Mouse (Mus musculus) kidney, adult 18-20 months (tissue): ENCODE measurements around the gene Plek2.
"Not testable (repeated sequence)": the region's sequence is repeated elsewhere in the genome, so short reads cannot be mapped to it uniquely, and the experiment has no call there.

Experiments
- DNase-seq: peaks from one replicate; pipeline ENCODE4 v3.0.0; 2021

The Plek2 gene

DNA sequence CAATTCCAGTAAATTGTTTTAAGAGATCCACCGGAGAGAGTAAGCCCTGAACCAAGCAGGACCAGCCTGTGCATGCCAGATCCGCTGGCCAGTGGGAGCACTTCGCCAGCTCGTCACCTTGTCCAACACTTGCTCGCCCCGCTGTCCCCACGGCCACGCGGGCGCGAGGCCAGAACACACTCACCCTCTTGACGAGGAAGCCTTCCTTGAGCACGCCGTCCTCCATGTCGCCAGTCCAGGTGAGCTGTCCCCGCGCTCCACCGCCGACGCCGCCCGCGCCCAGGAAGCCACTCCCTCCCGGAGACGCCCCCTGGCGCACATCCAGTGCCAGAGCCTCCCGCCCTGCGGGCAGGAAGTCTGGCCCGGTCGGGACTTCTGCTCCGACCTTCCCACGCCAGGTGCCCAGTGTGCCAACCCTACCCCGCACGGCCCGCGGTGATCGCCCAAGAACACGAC lies at the start of gene Plek2:
Gene Plek2 (minus strand): TSS at position 258 of the 456 bp plus-strand sequence.
- peak; percentile 87 for DNase-seq

DNA sequence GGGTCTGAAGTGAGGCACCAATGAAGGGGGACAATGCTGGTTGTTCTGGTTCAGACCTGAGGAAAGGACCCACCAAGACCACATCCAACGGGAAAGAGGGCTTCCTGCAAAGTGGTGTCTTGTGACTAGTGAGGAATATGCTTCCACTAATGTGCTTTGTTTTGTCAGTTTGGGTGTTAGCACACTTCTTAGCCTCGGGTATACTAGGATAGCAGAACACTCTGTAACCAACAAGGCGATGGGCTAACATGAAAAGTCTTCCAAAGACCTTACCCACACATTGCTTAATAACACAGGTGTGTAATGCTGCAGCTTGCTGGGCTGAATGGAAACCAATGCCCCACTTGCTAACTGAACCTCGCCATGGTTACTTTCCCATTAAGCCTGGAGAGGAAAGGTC lies 49.6 kb upstream of the Plek2 start:
- DNase-seq = no peak

DNA sequence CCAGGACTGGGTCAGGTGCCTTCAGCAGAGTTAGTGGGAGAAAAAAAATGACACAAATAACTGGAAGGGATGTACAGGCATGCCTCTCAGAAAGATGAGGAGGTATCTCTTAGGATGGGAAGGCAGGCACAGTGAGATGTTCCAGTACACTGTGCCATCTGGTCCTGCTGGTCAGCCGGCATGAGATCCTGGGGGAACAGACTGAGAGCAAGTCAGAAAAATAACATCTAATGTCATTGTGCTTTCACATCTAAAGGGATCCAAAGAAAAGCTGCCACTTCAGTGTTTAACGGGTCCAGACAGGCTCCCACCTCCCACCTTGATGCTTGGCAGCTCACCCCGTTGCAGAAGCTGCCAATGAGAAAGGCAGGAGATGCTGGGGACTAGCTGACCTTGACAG lies 45.7 kb upstream of the Plek2 start:
- DNase-seq = no peak

DNA sequence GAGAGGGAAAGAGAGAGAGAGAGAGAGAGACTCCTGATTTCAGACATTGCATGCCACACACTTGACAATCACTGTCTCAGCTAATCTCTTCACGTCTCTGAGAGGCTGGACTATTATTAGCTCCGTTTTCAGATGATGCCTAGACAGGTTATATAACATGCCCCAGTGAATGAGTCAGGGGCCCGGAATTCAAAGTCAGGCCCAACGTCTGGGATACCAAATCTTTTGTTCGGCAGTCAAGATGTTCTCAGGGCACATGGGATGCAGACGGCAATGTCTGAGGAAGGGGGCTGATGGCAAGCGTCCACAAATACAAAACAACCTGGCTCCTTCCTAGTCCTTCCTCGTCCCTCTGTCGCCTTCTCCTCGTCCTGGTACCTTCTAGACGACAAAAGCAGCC lies 45.3 kb upstream of the Plek2 start:
- DNase-seq = no peak

DNA sequence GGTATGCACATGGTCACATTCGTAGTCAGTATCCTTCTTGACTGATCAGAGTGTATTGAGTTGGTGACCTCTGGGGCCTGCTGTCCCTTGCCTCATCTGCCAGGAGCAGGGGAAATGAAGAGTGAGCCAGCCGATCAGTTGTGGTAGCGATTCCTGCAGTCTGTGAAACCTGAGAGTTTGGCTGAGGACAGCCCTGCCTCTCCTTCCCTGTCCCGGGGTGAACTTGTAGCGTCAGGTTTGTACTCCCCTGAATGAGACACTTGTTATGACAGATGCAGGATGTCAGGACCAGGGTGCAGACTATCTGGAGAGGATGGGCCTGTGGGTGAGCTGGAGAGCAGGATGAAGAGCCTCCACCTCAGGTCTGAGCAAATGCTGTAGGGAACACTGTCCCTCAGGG lies 40.9 kb upstream of the Plek2 start:
- no peak for DNase-seq

DNA sequence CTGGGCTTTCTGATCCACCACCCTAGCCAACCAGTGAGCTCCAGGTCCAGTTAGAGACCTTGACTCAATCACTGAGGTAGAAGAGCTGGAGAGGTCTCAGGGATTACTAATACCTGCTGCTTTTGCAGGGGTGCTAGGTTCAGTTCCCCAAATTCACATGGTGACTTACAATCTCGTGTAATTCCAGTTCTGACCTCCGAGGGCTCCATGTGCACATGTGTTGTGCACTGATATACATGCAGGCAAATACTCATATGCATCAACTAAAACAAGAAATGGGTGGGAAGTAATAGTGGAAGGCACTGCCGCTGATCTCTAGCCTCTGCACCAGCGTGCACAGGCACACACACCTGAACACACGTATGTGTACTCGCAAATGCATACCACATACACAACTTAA lies 40.4 kb upstream of the Plek2 start:
- no peak for DNase-seq

DNA sequence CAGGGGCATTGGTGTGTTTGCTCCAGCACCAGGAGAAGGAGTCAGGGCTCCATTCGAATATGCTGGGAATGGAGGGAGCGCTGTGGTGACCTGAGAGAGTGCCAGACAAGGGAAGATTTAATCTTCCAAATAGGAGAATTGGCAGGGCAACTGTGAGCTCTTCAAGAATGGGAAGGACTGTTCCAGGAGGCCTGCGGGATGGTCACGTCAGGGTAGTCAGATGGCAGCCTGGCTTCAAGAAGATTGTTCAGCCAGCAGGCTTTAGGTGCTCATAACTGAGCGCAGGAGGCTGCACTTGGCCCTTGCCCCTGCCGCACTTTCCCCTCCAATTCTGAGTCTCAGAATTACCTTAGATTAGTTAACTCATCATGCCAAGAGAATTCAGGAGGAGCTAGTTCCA lies 36.2 kb upstream of the Plek2 start:
- no peak for DNase-seq

DNA sequence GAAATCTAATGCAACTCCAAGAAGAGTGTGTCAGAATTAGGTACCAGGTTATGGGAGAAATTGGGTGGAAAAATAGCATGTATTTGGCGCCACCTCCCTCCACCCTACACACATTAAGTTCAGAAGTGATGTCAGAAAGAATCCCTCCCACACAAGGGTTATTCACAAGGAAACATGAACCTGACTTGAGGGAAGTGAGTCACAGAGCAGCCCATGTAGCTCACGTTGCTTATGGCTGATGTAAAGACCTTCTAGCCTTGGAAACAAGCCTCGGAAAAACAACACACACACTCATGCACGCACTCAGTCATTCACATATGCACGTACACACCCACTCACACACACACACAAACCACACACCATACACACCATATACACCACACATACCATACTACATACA lies 33.3 kb upstream of the Plek2 start:
- DNase-seq = no peak

DNA sequence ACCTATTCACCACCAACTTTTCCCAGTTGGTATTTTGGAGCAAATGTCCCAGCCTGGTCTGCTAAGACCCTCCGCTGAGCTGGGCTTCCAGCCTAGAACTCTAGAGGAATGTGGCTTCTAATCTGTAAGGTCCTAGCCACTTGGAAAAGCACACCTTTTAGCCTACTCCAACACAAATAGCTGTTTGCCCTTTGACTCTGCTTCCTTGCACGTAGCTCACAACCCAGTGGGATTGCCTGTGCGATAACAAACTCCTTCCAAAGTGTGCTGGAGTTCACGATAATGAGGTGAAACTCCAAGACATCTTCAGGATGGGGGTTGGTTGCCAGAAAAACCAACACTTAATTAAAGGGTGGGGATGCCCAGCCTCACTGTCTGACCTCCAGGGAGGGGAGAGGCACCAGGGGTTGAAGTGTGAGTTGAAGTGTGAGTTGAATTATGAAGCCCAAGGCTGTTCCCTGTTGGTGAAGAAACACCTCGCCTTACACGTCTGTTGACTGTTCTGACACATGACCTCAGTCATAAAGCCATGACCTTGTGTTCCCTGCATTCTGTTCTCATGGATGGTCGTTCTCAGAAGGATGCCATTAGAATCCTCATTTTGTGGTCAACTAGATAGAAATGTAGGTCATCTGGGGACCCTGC lies 32.8 kb upstream of the Plek2 start:
- DNase-seq = no peak

DNA sequence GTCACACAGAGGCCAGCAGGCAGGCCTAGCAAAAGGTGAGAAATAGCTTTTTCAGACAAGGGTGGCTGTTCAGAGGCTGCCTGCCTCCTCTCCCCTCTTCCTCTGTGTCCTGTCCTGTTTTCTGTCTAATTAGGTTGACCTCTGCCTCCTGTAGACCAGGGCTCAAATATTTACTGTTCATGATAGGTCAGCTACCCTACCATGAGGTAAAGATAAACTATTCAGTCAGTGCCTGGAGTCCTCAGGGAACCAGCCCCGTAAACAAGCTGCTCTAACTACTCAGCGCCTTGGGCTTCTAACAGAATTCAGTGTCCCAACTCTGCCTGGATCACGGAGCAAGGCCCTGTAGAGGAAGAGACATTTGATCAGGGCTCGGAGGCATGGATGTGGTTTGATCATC lies 29.7 kb upstream of the Plek2 start:
- DNase-seq = no peak

DNA sequence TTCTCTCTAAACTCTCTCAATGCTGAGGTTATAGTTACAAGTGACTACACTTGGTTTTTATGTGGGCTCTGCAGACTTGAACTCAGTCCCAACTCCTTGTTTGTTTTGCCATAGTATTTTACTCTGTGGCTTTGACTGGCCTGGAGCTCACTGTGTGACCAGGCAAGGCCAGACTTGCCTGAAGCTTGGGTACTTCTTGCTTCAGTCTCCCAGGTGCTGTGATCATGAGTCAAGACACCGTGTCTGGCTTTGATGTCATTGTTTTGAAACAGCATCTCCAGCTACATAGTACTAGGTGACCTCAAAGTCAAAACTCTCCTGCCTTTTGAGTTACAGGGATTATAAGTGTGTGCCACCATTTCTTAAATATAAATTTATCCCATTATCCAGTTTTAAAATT lies 23.1 kb upstream of the Plek2 start:
- DNase-seq = no peak

DNA sequence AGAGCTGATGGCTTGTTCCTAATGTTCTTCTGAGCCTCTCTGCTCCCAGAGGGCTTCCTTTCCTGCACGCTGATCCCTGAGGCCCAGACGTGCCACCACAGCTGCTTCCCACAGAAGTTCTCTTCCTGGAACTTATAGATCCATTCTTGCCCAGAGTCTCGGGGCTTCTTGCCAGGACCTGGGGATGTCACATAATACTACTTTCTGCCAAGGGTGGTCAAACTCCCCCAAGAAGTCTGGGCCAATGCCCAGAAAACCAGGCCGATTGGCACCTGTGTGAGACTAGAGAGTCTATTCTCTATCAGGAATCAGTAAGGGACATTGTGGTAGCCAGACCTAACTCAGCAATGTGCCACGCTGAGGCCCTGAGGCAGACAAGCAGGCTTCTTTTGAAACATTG lies 20.5 kb upstream of the Plek2 start:
- DNase-seq = no peak

DNA sequence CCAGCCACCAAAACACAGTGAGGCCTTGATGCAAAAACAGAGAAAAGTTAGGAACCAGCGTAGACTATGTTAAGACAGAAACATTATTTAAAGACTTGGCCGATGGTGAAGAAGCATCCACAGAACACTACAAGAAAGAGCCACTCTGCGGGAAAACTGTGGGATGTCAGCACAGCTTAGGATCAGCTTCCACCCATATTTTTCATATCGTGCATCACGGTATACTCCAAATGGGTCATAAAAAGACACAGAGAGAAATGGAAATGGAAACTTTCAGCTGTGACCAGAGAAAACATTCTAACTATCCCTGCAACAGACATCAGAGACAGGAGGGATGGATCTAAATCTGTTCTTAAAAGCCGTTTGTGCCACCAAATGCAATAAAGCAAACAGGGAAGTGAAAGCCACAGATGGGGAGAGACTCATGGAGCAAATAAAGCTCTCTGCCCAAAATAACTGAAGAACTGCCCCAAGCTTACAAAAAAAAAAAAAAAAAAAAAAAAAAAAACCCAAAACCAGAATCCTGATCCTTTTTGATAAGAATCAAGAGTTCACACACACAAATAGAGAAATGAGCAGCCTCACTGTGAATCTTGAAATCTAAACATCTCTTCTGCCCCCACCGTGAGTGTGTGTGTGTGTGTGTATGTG lies 16.9 kb upstream of the Plek2 start:
- no peak for DNase-seq

DNA sequence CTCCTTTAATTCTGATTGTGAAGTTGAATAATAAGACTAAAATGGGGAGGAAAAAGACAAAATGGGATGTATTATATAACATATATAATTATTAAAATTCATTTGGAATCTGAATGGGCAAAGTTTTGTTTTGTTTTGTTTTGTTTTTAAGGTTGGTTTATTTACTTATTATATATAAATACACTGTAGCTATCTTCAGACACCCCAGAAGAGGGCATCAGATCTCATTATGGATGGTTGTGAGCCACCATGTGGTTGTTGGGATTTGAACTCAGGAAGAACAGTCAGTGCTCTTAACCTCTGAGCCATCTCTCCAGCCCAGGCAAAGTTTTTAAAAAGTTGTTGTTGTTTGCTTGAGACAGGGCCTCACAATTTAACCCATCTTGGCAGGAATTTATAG lies 16.2 kb upstream of the Plek2 start:
- DNase-seq = not testable (repeated sequence)

DNA sequence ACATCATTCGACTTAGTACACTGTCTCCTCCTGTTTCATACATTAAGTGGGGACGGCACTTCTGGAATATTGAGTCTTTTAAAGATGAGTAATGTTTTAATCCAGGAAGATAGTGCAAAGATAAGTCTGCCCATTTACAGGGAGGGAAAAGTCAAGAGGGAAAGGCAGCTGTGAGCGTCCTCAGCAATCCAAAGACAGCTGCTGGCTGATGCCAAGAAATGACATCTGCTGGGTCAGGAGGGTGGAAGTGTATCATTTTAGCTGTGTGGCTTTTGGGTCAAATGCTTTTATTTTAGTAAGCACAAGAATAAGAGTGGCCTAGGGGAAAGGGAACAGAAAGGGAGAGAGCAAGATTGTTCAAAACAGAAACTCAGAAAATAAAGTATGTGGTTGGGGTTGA lies 15.3 kb upstream of the Plek2 start:
- no peak for DNase-seq

DNA sequence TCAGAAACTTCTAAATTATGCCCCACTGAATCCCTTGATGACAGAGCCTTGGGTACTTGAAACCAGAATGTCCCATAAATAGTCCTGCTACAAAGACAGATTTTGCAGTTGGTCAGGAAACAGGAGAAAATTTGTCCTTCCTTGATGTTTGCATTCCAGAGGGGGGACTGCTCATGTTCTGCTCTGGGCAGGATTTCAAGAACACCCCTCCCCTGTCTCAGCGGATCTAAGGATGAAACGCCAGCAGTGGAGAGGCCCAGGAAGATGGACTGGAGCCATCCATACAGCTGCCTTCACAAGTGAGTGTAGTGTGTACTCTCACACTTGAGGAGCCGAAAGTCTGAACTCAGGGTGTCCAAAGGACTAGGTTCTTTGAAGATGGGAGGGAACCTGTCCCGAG lies 14.7 kb upstream of the Plek2 start:
- no peak for DNase-seq

DNA sequence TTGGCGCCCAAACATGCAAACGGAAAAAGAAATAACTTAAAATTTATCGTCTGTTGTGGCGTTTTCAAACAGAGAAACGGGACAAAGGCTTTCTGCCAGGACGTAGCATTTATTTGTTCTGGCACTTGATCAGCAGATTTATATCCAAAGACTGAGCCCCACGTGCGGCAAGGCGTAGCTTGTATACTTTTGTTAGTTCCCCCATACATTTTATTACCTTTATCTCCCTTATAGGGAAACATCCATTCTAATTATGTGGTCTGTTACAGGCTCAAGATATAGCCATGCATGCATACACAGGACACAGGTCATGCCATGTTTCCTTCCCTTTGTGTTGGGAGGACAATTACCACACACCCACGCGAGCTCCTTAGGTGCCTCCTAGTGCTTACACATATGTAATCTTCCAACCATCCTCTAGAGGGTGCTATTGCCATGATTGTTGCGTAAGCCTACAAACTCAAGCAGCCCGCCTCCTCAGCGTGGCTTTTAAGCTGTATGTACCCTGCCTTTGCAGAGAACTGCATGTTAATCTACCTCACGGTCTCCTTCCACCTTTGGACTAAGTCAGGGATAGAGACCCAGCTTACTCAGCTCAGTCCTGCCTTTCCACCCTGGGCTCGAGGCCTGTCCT lies 12.4 kb upstream of the Plek2 start:
- DNase-seq = peak; percentile 57

DNA sequence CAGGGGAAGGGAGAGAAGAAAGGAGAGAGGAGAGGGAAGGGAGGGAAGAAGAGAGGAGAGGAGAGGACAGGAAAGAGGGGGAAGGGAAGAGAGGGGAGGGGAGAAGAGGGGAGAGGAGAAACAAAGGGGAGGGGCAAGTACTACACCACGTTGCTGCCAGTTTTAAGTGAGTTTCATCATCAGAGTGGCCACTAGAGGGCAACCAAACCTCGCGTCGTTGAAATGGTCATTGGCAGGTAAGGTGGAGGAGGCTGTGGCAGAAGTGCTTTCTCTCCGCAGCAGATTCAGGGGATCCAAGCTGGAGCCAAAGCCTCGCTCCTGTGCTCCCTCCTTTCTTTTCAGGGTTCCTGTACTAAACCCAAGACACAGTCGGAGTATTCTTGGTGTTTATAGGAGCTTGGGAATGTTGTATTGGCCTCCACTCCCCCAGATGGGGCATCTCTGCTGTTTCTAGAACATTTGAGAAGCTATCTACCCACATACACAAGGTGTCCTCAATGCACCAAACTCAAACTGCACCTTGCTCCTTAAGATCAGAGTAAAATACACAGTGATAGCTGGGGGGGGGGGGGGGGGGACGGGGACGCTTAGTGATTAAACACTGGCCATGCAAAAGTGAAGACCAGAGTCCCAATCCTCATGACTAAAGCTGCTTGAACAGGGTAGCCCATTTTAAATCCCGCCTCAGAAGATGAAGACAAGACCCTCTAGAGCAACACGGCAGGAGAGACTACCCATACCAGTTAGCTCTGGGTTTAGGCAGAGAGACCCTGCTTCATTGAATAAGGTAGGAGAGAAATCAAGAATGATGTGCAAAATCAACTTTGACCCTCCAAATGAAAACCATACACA lies 11.7 kb upstream of the Plek2 start:
- peak; percentile 85 for DNase-seq

DNA sequence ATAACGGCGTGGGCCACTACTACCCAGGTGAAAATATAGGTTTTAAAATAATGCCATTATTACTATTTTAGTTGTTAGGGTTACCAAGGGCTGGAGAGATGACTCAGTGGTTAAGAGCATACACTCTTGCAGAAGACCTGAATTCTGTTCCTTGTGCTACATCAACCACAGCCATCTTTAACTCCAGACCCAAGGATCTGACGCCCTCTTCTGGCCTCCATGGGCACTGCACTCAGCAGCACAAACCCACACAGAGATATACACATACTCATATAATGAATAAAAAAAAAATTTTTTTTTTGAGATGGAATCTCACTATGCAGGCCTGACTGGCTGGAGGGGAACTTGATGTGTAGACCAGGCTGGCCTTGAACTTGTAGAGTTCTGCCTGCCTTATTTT lies 9.5 kb upstream of the Plek2 start:
- no peak for DNase-seq

DNA sequence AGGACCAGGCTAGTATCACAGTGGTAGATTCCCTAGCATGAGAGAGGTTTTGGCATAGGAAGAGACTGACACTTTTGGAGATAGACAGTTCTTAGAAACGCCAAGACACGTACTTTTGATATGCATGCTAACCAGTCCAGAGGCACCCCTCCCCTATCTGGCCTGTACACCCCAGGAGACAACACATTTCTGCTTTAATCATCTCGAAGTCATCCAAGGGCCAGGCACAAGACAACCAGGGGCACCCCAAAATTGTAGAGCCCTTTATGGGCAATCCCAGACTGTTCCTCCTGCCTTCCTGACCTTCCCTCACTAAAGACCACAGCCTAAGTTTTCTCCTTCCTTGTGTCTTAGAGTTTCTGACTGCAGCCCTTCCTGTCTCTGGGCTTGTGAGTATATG lies 8.8 kb upstream of the Plek2 start:
- DNase-seq = no peak

DNA sequence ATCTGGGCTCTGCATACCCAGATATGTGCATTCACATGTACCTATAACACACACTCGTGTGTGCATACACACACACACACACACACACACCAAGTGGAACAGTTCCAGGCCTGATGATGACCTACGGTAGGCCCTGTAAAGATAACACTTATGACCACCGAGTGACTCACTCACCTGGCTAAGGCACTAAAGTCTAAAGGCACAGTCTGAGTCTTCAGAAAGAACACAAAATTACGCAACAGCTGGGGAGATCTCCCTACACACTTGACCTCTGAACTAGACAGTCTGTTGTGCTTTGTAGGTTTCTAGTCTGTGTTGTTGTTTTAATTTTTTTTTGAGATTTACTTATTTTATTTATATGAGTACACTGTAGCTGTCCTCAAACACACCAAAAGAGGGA lies 7.7 kb upstream of the Plek2 start:
- no peak for DNase-seq

DNA sequence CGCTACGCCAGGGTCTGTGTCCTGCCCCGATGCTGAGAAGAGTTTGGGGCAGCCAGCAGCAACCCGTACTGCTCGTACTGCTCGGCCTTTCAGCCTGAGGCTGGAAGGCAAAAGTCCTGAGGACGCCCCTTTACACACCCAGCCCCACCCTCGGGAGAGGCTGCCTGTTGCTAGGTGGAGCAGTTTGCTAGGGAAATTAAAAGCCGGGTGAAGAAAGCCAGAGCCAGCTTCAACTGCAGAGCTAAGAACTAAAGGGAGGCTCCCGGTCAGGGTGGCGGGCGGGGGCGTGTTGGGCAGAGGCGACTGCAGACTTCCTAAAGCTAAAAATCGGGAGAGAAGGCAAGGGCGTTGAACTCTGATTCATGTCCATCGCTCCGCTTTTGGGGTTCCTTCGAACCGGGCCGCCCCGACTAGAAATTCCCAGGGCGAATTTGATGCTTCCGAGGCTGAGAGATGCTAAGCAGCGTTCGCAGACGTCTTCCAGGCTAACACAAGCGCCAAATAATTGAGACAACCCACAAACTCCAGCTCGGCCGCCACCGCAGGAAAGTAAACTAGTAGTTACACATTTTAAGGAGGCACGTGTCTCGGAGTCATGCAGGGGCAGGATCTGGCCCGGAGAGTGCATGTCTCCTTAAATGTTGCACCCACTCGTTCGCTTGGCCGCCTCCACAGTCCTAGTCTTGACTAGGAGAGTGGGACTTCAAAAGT lies 5.1 kb upstream of the Plek2 start:
- DNase-seq = peak; percentile 22
